Mouse (Mus musculus) kidney, postnatal 36 days (tissue): ENCODE measurements around the gene Alpk3.
"Not testable (repeated sequence)": the region's sequence is repeated elsewhere in the genome, so short reads cannot be mapped to it uniquely, and the experiment has no call there.

ENCODE experiments used
- DNase-seq, 2 experiments: peaks; one replicate each; pipeline ENCODE4 v3.0.0; 2021 to 2022; ENCODE audit warnings: mixed read lengths in 2 of 2

Alpk3 gene

GRCm38 (mm10) chr7:81133416-81133815 lies 76.0 kb downstream of the Alpk3 start:
- no peak for DNase-seq

- no peak for DNase-seq
Observed at GRCm38 (mm10) chr7:81133941-81134340, 76.5 kb downstream of the Alpk3 start.

- peak; percentile 78 to 85 for DNase-seq
Observed at GRCm38 (mm10) chr7:81134614-81135067, 77.2 kb downstream of the Alpk3 start.

GRCm38 (mm10) chr7:81137292-81137691 lies 79.9 kb downstream of the Alpk3 start:
- no peak for DNase-seq

DNA sequence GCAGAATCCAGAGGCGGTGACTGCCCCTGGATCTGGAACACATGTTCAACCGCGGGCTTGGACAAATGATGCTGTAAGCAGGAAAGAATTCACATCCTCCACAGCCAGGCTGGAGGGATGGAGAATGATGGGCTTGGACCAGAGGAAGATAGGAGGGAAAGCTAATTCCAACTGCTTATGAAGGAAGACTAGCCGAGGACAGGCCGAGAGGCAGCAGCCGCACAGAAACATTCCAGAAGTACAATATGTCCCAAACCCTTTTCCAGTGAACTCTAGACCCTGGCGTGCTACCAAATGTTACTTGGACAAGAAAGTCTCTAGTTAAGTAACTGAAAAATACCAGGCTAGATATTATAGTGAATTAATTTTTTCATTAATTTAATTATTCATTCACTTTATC lies 81.7 kb downstream of the Alpk3 start:
- DNase-seq, result peak; percentile 83 to 92

- no peak for DNase-seq
Observed at GRCm38 (mm10) chr7:81139671-81140404, 82.4 kb downstream of the Alpk3 start.

DNA sequence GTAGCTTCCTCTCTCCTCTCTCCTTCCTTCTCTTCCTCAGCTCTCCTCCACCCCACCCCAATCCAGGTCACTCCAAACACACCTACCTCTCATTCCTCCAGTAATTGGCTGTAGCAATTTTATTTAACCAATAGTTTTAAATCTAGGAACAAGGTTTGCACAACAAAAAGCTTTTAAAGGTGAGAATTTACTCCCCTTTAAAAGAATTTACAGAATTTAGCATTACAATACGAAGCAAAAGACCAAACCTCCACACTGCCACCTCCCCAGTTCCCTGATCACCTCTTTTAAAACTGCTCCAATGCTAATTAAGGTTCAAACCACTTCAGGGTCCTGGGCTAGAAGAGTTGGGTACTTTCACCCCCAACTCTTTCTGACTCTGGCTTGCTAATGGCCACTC lies 84.1 kb downstream of the Alpk3 start:
- no peak for DNase-seq

GRCm38 (mm10) chr7:81143056-81143455 lies 85.7 kb downstream of the Alpk3 start:
- not testable (repeated sequence) for DNase-seq

DNA sequence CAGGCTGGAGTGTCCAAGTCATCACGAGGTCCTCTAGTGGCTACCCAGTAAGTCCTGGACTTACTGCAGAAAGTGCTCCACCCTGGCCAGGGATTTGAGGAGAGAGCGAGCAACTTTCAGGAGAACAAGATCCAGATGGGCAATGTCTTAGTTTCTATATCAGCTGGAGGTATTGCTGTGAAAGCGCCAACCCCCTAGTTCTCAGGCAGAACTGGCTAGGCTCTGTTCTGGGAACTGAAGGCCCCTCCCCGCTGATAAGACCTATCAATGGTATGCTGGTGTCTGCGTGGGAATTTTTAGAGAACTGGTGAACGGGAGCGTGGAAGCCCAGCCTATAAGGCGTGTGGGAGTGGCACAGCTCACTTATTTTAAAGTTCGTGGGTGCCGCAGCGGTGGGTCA lies 92.4 kb downstream of the Alpk3 start:
- DNase-seq, result no peak

DNA sequence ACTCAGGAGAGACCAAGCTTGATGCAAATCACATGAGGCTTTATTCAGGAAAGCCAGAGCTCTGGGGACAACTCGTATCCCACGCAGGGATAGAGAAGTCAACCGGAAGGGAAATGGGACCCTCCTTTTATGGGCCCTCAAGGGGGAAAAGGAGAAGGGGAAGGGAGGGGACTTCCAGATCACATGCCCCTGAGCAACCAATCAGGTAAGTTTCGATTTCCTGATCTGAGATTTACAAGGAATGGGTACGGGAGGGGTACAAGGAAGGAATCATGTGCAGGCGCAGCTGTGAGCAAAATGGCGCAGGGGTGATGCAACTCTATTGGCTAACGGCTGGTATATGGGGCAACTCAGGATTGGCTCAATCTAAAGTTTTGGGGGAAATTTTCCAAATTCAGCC lies 93.8 kb downstream of the Alpk3 start:
- DNase-seq, result no peak

DNA sequence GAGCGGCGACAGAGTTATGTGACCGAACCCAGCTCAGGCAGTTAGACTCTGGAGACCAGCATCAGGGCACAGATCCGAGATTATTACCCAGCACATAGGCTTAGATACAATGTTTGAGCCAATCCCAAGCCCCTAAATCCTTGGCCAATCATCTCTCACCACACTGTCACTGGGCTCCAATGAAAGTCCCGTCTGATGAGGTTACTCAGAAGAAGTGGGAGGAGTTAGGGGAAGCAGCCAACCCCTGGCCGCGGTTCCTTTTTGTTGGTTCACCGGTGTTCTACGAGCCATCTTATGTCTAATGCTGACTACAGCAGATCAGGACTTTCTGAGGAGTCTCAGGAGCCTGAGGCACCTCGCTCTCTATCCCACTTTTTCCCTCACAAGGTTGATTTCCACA lies 94.9 kb downstream of the Alpk3 start:
- DNase-seq, result no peak

- no peak for DNase-seq
Observed at GRCm38 (mm10) chr7:81152826-81153225, 95.4 kb downstream of the Alpk3 start.

DNA sequence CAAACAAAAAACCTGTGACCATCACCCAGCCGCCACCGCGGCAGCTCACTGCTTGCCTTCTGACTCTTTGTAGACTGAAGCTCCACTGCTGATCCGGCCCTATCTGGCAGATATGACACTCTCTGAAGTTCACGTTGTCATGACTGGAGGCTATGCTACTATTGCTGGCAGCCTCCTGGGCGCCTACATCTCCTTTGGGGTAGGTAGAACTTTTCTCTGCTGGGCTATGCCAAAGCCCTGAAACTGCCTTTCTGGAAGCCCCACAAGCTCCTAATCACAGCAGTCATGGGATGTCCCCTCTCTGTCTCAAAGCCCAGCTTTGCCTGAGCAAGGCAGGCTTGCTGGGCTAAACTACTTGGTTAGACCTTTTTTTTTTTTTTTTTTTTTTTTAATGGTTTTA lies 95.9 kb downstream of the Alpk3 start:
- no peak for DNase-seq

- DNase-seq, result not testable (repeated sequence)
Observed at GRCm38 (mm10) chr7:81154244-81154643, 96.8 kb downstream of the Alpk3 start.

DNA sequence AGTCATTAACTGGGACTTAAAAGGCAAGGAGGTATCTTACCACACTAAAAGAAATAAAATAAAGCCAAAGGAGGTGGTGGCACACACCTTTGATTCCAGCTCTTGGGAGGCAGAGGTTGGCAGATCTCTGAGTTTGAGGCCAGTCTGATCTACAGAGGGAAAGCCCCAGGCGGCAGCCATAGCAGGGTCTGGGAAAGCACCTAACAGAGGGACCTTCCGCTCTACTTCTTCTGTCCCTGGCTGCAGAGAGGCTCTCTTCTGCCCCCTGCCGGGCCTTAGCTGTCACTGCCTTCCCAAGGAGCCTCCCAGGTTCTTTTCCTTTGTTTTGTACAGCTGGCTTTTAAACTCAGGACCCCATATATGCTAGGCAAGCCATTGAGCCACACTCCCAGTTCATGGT lies 97.6 kb downstream of the Alpk3 start:
- peak; percentile 57 to 78 for DNase-seq
